Mouse (Mus musculus): Measurements from ENCODE around the gene Omp. TPM values are rescaled to one million over a fixed set of nuclear protein-coding genes. Genes with fewer than 3 reads are reported as not detected.

Gene Omp
- total and polyA plus RNA-seq, 3 experiments = 0.08 TPM; not detected in 2

GRCm38 (mm10) chr7:98120325-98120724, 25.0 kb downstream of the Omp start (continued):
- peak; percentile 77; the same call in 1 of the 2 replicates for TF ChIP-seq MAZ (IDR thresholded peaks at IDR 0.05; ENCODE audit: low read depth, low read length)

- Histone ChIP-seq H3K27me3 (replicated peaks) (peaks cover 21% of the 10 kb centered on the region), H3K4me2 (ENCODE audit: insufficient read depth, low read depth, poor library complexity, severe bottlenecking) (0 out of 2 replicates have a peak overlapping the region, but pooled peaks have one; percentile 76), H3K9ac (ENCODE audit: insufficient read depth, low read depth) (no peak overlapping the region), H3K36me3 (replicated peaks in 1 of 2; ENCODE audit: control insufficient read depth in 1 of 2, insufficient read depth in 1 of 2, low read length in 1 of 2) (no peaks in the 10 kb centered on the region), H3K4me3 (replicated peaks in 1 of 3; ENCODE audit: low read depth in 2 of 3, low read length in 2 of 3, poor library complexity in 1 of 3) (no peak overlapping the region), H3K4me1 (ENCODE audit: control insufficient read depth in 1 of 2, insufficient read depth in 2 of 2) (peaks cover 2 to 12% of the 10 kb centered on the region in 2 experiments; a peak in 2 of 4 replicates), H3K9me3 (replicated peaks; ENCODE audit: low read length) (no peaks in the 10 kb centered on the region), H3K27ac (ENCODE audit: insufficient read depth, low read depth) (no peak overlapping the region), H3K79me2 (replicated peaks; ENCODE audit: control insufficient read depth, extremely low read depth, insufficient read depth, poor library complexity, severe bottlenecking) (no peaks in the 10 kb centered on the region)
- TF ChIP-seq MYC (IDR thresholded peaks at IDR 0.05; ENCODE audit: low read depth, low read length) = no peak
- no peak for TF ChIP-seq ZC3H11A (IDR thresholded peaks at IDR 0.05; ENCODE audit: low read depth, low read length)
- no peak for TF ChIP-seq SIN3A (IDR thresholded peaks at IDR 0.05; ENCODE audit: low read length)
- no peak for TF ChIP-seq CTCF (conservative IDR thresholded peaks at IDR 0.05 in 1 of 2, IDR thresholded peaks at IDR 0.05 in 1 of 2; ENCODE audit: low read depth in 2 of 2, low read length in 2 of 2)
- no peak for TF ChIP-seq BHLHE40 (IDR thresholded peaks at IDR 0.05; ENCODE audit: low read depth, low read length)
- no peak for TF ChIP-seq MXI1 (IDR thresholded peaks at IDR 0.05; ENCODE audit: low read depth, low read length)
- TF ChIP-seq ZMIZ1 (IDR thresholded peaks at IDR 0.05; ENCODE audit: low read depth, low read length) = no peak
- no peak for TF ChIP-seq HCFC1 (IDR thresholded peaks at IDR 0.05; ENCODE audit: low read depth, low read length)
- TF ChIP-seq MEF2A (IDR thresholded peaks at IDR 0.05; ENCODE audit: borderline replicate concordance, low read depth, low read length) = no peak
- no peak for TF ChIP-seq USF2 (conservative IDR thresholded peaks at IDR 0.05; ENCODE audit: low read depth, low read length)
- no peak for TF ChIP-seq RCOR1 (conservative IDR thresholded peaks at IDR 0.05; ENCODE audit: low read depth, low read length)
- TF ChIP-seq TCF12 (IDR thresholded peaks at IDR 0.05; ENCODE audit: low read depth, low read length) = no peak
- no peak for TF ChIP-seq ZNF384 (IDR thresholded peaks at IDR 0.05; ENCODE audit: low read depth, low read length)
- TF ChIP-seq ELF1 (IDR thresholded peaks at IDR 0.05; ENCODE audit: low read depth, low read length) = no peak
- TF ChIP-seq JUND (conservative IDR thresholded peaks at IDR 0.05; ENCODE audit: low read depth, low read length) = no peak
- no peak for TF ChIP-seq MAFK (IDR thresholded peaks at IDR 0.05; ENCODE audit: insufficient replicate concordance, low read length)
- TF ChIP-seq CHD1 (IDR thresholded peaks at IDR 0.05; ENCODE audit: low read depth, low read length) = no peak
- in situ Hi-C loops (cut with MboI; ENCODE audit: low pct_ligation_motif_present, low pct_unique_long_range_greater_than_20kb, low sequenced_read_pairs) (loop anchor here (5.0 to 10.0 kb wide), 4 partner anchors 48 to 365 kb away; no protein-coding TSS in a partner anchor), dilution Hi-C loops (cut with MboI; ENCODE audit: extremely low pct_ligation_motif_present, extremely low pct_unique_long_range_greater_than_20kb, low sequenced_read_pairs) (no loop called here)
- no peak for DNase-seq (ENCODE audit: extremely low read depth)
Observed at GRCm38 (mm10) chr7:98119961-98120232, 25.4 kb downstream of the Omp start.
